Mouse (Mus musculus): ENCODE measurements around the gene Olfr1413.

DNA sequence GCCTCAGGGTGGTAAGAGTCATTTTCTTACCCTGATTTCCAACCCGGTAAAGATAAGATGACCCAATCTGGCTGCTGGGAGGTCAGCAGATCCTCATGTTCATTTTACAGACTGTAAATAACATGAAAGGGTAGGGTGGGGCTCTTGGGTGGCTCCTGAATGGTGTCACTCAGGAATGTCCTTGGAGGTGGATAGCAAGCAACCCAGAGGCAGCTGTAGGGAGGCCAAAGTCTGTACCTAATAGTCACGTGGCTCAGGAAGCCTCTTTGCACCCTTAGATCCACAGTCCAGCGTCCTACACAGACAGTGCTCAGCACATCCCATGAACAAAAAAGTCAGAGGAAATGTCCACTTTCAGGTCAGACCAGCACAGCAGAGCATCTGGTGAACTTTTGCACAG, 24.9 kb downstream of the Olfr1413 start:
- TF ChIP-seq CTCF (IDR thresholded peaks at IDR 0.05), result no peak
- TF ChIP-seq EP300 (IDR thresholded peaks at IDR 0.05; ENCODE audit: insufficient read depth, low read depth, low read length), result no peak
